Mouse (Mus musculus): ENCODE measurements around the gene Zfp526. TPM values are rescaled to one million over a fixed set of nuclear protein-coding genes. Genes with fewer than 3 reads are reported as not detected.

The Zfp526 gene
- polyA plus RNA-seq, 1 experiment from 2014 or later: 4.2 TPM

DNA sequence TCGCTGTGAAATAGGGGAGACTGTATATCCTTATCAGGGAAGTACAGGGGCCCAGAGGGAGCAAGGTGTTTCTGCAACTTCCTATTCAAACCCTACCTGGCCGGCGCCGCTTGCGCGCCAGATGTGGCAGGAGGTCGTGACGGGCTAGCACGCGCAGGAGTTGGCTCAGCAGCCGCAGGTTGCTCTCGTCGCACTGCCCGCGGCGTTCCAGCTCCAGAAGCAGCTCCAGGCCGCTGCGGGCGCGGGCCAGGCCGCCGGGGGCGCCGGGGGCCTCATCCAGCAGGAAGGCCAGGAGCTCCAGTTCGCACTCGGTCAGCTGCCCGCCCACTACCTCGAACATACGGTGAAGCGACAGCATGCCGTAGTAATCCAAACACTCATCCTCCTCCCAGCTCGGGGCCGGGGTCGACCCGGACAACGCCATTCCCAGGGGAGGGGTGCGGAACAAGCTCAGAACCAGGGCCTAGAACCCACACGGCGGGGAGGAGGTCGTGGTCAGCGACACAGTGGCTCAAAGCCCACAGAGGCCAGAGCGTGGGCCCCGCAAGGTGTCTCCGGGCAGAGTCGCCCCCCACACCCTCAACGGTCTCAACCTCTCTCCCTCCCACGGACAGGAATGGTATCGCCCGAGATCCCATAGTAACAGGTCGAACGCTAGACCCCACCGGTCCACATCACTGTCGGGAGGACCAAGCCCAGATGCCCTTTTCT lies 2.4 kb upstream of the Zfp526 start:
- Histone ChIP-seq H3K9ac (replicated peaks; ENCODE audit: low read depth, low read length) (peak overlapping the region; percentile 55), H3K4me2 (replicated peaks; ENCODE audit: low read depth, low read length) (peak overlapping the region; percentile 87), H3K27ac (ENCODE audit: low read length) (peak overlapping the region; percentile 74; the same call in 1 of the 2 replicates), H3K9me3 (ENCODE audit: control insufficient read depth, low read depth, low read length) (no peaks in the 10 kb centered on the region), H3K27me3 (ENCODE audit: control insufficient read depth, insufficient read depth, low read length) (no peaks in the 10 kb centered on the region), H3K4me3 (ENCODE audit: low read depth, low read length) (peak overlapping the region; percentile 52), H3K36me3 (ENCODE audit: control insufficient read depth, insufficient read depth, low read length) (no peaks in the 10 kb centered on the region), H3K4me1 (ENCODE audit: control insufficient read depth, insufficient read depth, low read length) (peaks cover 25% of the 10 kb centered on the region)
- under 1% methylated on average over 53 of the region's 53 CpGs for WGBS
- peak; percentile 30; the same call in 1 of the 2 replicates for ATAC-seq (ENCODE audit: insufficient number of reproducible peaks, insufficient read depth, low FRiP score, low read depth)

DNA sequence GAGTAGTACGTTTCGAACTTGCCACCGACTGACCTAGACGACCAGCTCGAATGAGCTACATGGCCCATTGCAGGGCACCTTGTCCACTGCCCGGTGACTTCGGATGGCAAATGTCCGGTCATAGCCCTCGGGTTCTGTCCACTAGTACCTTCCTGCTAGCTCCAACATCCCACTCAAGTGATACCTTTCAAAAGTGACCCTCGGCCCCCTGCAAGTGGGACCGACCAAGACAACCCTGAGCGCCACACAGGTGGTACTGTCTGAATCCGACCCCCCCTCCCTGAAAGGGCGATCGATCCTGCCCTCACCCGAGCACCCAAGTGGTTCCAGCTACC lies 1.8 kb upstream of the Zfp526 start:
- H3K9ac ChIP-seq (replicated peaks; ENCODE audit: low read depth, low read length): peak overlapping the region; percentile 18; the same call in 1 of the 2 replicates
- ATAC-seq (ENCODE audit: insufficient number of reproducible peaks, insufficient read depth, low FRiP score, low read depth): peak; percentile 4; the same call in 1 of the 2 replicates
- peak overlapping the region; percentile 52 for H3K4me3 ChIP-seq (ENCODE audit: low read depth, low read length)
- H3K27me3 ChIP-seq (ENCODE audit: control insufficient read depth, insufficient read depth, low read length): no peaks in the 10 kb centered on the region
- H3K9me3 ChIP-seq (ENCODE audit: control insufficient read depth, low read depth, low read length): no peaks in the 10 kb centered on the region
- H3K36me3 ChIP-seq (ENCODE audit: control insufficient read depth, insufficient read depth, low read length): no peaks in the 10 kb centered on the region; the same call in 1 of the 2 replicates
- WGBS: under 1% methylated on average over 16 of the region's 16 CpGs
- H3K4me2 ChIP-seq (replicated peaks; ENCODE audit: low read depth, low read length): peak overlapping the region; percentile 87
- H3K27ac ChIP-seq (ENCODE audit: low read length): peak overlapping the region; percentile 74; the same call in 1 of the 2 replicates
- H3K4me1 ChIP-seq (ENCODE audit: control insufficient read depth, insufficient read depth, low read length): peaks cover 25% of the 10 kb centered on the region

DNA sequence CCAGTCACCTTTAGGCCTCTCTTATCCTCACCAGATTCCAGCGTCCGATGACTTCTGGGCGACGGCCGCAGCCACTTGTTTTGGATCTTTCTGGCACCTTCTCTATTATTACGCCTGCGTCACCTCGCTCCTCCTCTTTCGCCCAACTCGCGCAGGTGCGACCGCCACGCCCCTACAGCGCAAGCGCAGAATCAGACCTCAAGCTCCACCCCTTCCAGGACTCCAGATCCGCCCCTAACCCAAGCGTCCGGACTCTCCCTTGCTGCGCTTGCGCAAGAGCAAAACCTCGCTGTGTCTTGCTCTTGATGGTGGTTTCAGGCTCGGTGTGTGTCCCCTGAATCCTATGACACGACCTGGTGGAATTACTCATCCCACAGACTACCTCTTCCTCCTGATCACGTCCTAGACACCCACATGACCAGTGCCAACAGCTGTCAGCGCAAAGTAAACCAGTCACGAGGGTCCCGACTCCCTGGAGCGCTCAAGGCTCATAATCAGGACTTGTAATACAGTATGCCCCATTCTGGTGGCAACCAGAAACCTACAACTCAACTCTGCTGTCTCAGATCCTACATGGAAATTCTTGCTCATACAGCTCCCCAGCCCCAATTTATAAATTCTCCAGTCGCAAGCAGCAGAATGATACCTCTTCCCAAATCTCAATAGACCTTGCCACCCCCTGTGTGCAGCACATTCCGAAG lies 1.3 kb upstream of the Zfp526 start:
- peaks cover under 1% of the 10 kb centered on the region for H3K36me3 ChIP-seq (ENCODE audit: control insufficient read depth, insufficient read depth, low read length)
- WGBS: 3% methylated on average over 31 of the region's 31 CpGs
- H3K4me2 ChIP-seq (replicated peaks; ENCODE audit: low read depth, low read length): peak overlapping the region; percentile 87
- H3K4me1 ChIP-seq (ENCODE audit: control insufficient read depth, insufficient read depth, low read length): peaks cover 25% of the 10 kb centered on the region
- H3K4me3 ChIP-seq (ENCODE audit: low read depth, low read length): peak overlapping the region; percentile 52
- peak; percentile 72 for ATAC-seq (ENCODE audit: insufficient number of reproducible peaks, insufficient read depth, low FRiP score, low read depth)
- no peaks in the 10 kb centered on the region for H3K27me3 ChIP-seq (ENCODE audit: control insufficient read depth, insufficient read depth, low read length)
- peak overlapping the region; percentile 18; the same call in 1 of the 2 replicates for H3K9ac ChIP-seq (replicated peaks; ENCODE audit: low read depth, low read length)
- peak overlapping the region; percentile 74; the same call in 1 of the 2 replicates for H3K27ac ChIP-seq (ENCODE audit: low read length)
- no peaks in the 10 kb centered on the region for H3K9me3 ChIP-seq (ENCODE audit: control insufficient read depth, low read depth, low read length)

DNA sequence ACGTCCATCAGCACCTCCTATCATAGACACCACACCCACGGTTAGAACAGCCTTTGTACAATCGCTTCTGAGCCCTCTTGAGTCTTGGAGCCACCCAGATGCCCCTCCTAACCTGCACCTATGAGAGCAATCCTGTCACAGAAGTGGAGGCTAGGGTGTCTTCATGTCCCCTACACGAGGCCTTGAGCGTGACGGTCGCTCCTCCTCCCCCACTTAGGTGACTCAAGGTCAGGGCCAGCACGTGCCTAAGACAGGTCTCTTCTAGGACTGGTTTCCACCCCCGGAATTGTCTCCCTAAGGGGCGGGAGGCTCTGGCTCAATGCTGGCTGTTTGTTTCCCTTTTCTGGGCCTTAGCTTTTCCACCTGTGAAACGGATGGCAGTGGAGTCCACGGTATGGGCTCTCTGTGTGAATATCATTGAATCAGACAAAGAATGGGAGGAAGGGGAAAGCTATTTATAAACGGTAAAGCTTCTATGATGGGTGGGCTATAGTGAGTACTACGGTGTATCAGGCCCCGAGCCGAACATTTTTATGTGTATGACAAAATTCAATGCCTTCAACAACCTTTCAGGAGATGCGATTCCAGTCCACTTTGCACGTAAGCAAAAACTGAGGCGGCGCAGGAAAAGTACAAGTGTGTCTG lies 646 bp upstream of the Zfp526 start, which contains the start of gene Dedd2:
Gene Dedd2, minus strand, starts transcription at position 159 of the 645 bp plus-strand sequence.
- Histone ChIP-seq H3K9me3 (ENCODE audit: control insufficient read depth, low read depth, low read length) (no peaks in the 10 kb centered on the region), H3K4me3 (ENCODE audit: low read depth, low read length) (peak within 1 kb of the TSS; percentile 52), H3K27me3 (ENCODE audit: control insufficient read depth, insufficient read depth, low read length) (no peaks in the 10 kb centered on the region), H3K9ac (replicated peaks; ENCODE audit: low read depth, low read length) (peak within 1 kb of the TSS; percentile 45), H3K4me1 (ENCODE audit: control insufficient read depth, insufficient read depth, low read length) (peaks cover 25% of the 10 kb centered on the region), H3K4me2 (replicated peaks; ENCODE audit: low read depth, low read length) (peak within 1 kb of the TSS; percentile 87), H3K36me3 (ENCODE audit: control insufficient read depth, insufficient read depth, low read length) (peaks cover 7% of the 10 kb centered on the region), H3K27ac (ENCODE audit: low read length) (peak within 1 kb of the TSS; percentile 87)
- ATAC-seq (ENCODE audit: insufficient number of reproducible peaks, insufficient read depth, low FRiP score, low read depth): no peak
- 6% methylated on average over 20 of the region's 20 CpGs for WGBS

DNA sequence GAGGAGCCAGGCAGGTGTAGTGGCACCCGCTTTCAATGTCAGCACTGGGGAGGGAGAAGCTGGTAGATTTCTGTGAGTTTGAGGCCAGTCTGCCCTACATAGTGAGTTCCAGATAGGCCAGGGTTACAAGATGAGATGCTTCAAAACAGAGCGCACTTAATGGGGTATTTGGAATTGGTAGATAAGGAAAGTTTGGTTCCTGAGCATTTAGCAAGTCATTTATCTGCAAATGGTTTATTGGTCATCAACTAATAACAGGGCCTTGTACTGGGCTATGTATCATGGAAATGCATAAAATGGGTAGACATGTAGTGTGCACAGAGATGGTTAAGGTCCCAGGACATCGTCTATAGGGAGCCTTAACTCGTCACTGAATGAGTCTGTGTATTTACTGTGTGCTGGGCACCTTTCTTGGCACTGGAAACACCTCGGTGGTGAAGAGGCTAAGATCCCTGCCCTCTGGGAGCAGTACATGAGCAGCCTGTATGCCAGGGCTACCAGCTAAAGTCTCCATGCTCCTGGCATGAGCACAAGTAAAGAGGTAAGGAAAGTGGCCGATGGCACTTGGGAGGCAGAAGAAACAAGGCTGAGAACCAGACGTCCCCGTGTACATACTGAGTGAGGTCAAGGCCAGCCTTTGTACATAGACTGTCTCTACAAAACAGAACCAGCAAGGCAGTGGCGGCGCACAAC lies 1.2 kb downstream of the Zfp526 start:
- H3K4me2 ChIP-seq (replicated peaks; ENCODE audit: low read depth, low read length): peak overlapping the region; percentile 87
- no peak for ATAC-seq (ENCODE audit: insufficient number of reproducible peaks, insufficient read depth, low FRiP score, low read depth)
- H3K4me3 ChIP-seq (ENCODE audit: low read depth, low read length): peak overlapping the region; percentile 52
- no peaks in the 10 kb centered on the region for H3K27me3 ChIP-seq (ENCODE audit: control insufficient read depth, insufficient read depth, low read length)
- peaks cover 25% of the 10 kb centered on the region for H3K36me3 ChIP-seq (ENCODE audit: control insufficient read depth, insufficient read depth, low read length)
- H3K9me3 ChIP-seq (ENCODE audit: control insufficient read depth, low read depth, low read length): no peaks in the 10 kb centered on the region
- H3K4me1 ChIP-seq (ENCODE audit: control insufficient read depth, insufficient read depth, low read length): peaks cover 25% of the 10 kb centered on the region
- no peak overlapping the region for H3K27ac ChIP-seq (ENCODE audit: low read length)
- 80% methylated on average over 10 of the region's 10 CpGs for WGBS
- no peak overlapping the region for H3K9ac ChIP-seq (replicated peaks; ENCODE audit: low read depth, low read length)

DNA sequence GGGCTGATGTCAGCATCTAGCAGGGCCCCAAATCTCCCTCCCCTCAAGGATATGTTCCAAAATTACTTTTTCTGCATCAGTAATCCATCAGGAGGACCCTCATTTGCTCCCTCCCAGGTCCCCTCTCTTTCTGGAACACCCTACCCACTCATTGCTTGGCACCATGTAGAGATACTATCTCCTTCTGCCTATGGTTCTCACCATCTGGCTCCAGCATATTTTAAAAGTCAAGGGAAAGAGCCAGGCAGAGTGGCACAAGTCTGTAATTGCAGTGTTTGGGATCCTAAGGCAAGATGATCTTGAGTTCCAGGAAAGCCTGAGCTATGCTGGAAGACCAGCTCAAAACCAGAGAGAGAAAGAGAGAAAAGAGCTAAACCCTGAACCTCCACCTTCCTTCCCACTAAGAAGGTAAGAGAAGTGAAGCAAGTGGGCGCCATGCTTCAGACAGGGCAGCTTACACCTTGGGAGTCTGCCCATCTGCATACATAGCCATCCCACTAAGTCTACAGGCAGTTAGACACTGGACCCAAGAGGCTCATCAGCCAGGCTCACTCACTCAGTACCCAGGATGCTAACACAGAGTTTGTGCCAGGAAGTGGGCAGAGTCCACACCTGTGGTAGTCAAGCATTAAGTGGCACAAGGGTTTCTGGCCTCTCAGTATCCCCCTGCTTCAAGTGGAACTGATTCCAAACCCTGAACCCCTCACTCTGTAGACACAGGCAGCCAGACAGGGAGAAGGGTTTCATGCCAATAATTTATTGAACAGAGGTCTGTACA lies 6.5 kb downstream of the Zfp526 start:
- no peaks in the 10 kb centered on the region for H3K9me3 ChIP-seq (ENCODE audit: control insufficient read depth, low read depth, low read length)
- no peak overlapping the region for H3K27ac ChIP-seq (ENCODE audit: low read length)
- peaks cover 73% of the 10 kb centered on the region for H3K36me3 ChIP-seq (ENCODE audit: control insufficient read depth, insufficient read depth, low read length)
- H3K9ac ChIP-seq (replicated peaks; ENCODE audit: low read depth, low read length): no peak overlapping the region
- ATAC-seq (ENCODE audit: insufficient number of reproducible peaks, insufficient read depth, low FRiP score, low read depth): no peak
- H3K4me1 ChIP-seq (ENCODE audit: control insufficient read depth, insufficient read depth, low read length): peaks cover under 1% of the 10 kb centered on the region; the same call in 1 of the 2 replicates
- H3K4me2 ChIP-seq (replicated peaks; ENCODE audit: low read depth, low read length): no peak overlapping the region
- H3K4me3 ChIP-seq (ENCODE audit: low read depth, low read length): no peak overlapping the region
- WGBS: 100% methylated on average over 1 of the region's 1 CpGs
- no peaks in the 10 kb centered on the region for H3K27me3 ChIP-seq (ENCODE audit: control insufficient read depth, insufficient read depth, low read length)

DNA sequence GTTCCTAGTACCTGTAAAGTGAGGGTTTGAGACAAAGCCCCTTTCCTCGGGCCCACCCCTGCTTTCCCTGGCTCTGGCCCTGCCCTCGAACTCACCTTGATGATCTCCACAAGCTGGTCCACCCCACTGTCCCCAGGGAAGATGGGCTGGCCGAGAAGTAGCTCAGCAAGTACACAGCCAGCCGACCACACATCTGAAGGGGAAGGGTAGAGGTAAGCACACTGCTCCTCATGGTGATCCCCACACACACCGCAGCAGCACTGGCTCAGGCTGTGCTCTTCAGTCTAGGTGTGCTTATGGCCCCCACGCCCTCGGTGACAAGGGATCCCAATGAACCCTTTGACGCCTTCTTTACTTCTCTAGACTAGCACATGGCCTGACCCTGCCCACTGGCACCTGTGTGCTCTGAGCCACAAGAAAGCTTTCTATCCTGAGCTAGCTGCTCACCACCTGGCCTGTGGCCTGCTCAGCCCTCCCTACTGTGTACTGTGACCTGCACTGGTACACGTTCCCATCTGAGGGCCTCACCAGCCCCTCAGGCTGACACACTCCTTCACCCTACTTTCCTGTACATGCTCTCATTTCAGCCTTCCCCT lies 9.6 kb downstream of the Zfp526 start:
- H3K4me3 ChIP-seq (ENCODE audit: low read depth, low read length): no peak overlapping the region
- H3K4me1 ChIP-seq (ENCODE audit: control insufficient read depth, insufficient read depth, low read length): peaks cover 5% of the 10 kb centered on the region; the same call in 1 of the 2 replicates
- H3K9ac ChIP-seq (replicated peaks; ENCODE audit: low read depth, low read length): no peak overlapping the region
- H3K27me3 ChIP-seq (ENCODE audit: control insufficient read depth, insufficient read depth, low read length): no peaks in the 10 kb centered on the region
- H3K4me2 ChIP-seq (replicated peaks; ENCODE audit: low read depth, low read length): no peak overlapping the region
- no peak overlapping the region for H3K27ac ChIP-seq (ENCODE audit: low read length)
- peaks cover 84% of the 10 kb centered on the region for H3K36me3 ChIP-seq (ENCODE audit: control insufficient read depth, insufficient read depth, low read length)
- no peak for ATAC-seq (ENCODE audit: insufficient number of reproducible peaks, insufficient read depth, low FRiP score, low read depth)
- WGBS: 85% methylated on average over 9 of the region's 9 CpGs
- H3K9me3 ChIP-seq (ENCODE audit: control insufficient read depth, low read depth, low read length): no peaks in the 10 kb centered on the region

Data from stomach, embryonic 14.5 days (tissue).